Mouse (Mus musculus) lung, embryonic 14.5 days (tissue): ENCODE measurements at regions not wholly inside any gene's neighbourhood (a gene's known extent, or its start where the extent isn't known, plus 50 kb on each side); places are given as distances from the start of the nearest gene placed in this dataset.

Experiments
- ATAC-seq: fragments of 200-750 bp; cut with Nextera tagmentation; 2 replicates; pipeline ENCODE4 v1.8.0; 2017; ENCODE audit warnings: mild to moderate bottlenecking, moderate TSS enrichment, moderate library complexity; ENCODE audit not compliant: insufficient read depth
- DNase-seq: peaks from one replicate; pipeline ENCODE4 v3.0.0-alpha.2; 2015
- H3K27ac ChIP-seq: fragments of 300-500 bp; sonication (generic); 2 replicates; pipeline ENCODE4 v1.5.1; 2014; ENCODE audit warnings: low read depth, mild to moderate bottlenecking, moderate library complexity
- H3K27me3 ChIP-seq: fragments of 300-500 bp; sonication (generic); 2 replicates; pipeline ENCODE4 v1.6.1; 2014; ENCODE audit warnings: low read length, control low read depth; ENCODE audit not compliant: insufficient read depth
- H3K36me3 ChIP-seq: fragments of 300-500 bp; sonication (generic); 2 replicates; pipeline ENCODE4 v1.6.1; 2014; ENCODE audit warnings: control low read depth; ENCODE audit not compliant: insufficient read depth
- H3K4me1 ChIP-seq: fragments of 300-500 bp; sonication (generic); 2 replicates; pipeline ENCODE4 v1.6.1; 2014; ENCODE audit warnings: antibody characterized with exemption, control low read depth; ENCODE audit not compliant: insufficient read depth
- H3K4me2 ChIP-seq: fragments of 300-500 bp; sonication (generic); 2 replicates; pipeline ENCODE4 v1.6.1; 2014; ENCODE audit warnings: mild to moderate bottlenecking
- H3K4me3 ChIP-seq: fragments of 300-500 bp; sonication (generic); 2 replicates; pipeline ENCODE4 v1.5.1; 2014; ENCODE audit warnings: low read depth, low read length
- H3K9ac ChIP-seq: fragments of 300-500 bp; sonication (generic); 2 replicates; pipeline ENCODE4 v1.6.1; 2014
- H3K9me3 ChIP-seq: fragments of 300-500 bp; sonication (generic); 2 replicates; pipeline ENCODE4 v1.6.1; 2016; ENCODE audit warnings: low read depth, low read length, control low read depth
- CTCF ChIP-seq: IDR thresholded peaks from 2 replicates; pipeline ENCODE4 v1.5.1; 2016; ENCODE audit warnings: antibody characterized with exemption, low read depth
- WGBS: fragments of 180-500 bp; shearing (Covaris S2); extraction: QIAGEN DNeasy Blood & Tissue Kit; methylation state at CpG from one replicate; pipeline ENCODE4 v1.1.7; 2014; 5-methylcytosine and 5-hydroxymethylcytosine counted together

- Histone ChIP-seq H3K27ac (no peak overlapping the region), H3K36me3 (no peaks in the 10 kb centered on the region), H3K9me3 (no peaks in the 10 kb centered on the region), H3K4me2 (no peak overlapping the region), H3K9ac (no peak overlapping the region), H3K27me3 (no peaks in the 10 kb centered on the region), H3K4me3 (no peak overlapping the region), H3K4me1 (peaks cover 3% of the 10 kb centered on the region; the same call in 1 of the 2 replicates)
- ATAC-seq, result no peak
- WGBS, result 84% methylated on average over 2 of the region's 2 CpGs
- TF ChIP-seq CTCF, result no peak
- no peak for DNase-seq
Measured at GRCm38 (mm10) chr2:92830134-92830533, 84.8 kb upstream of the Syt13 start.

- Histone ChIP-seq H3K4me3 (no peak overlapping the region), H3K27me3 (no peaks in the 10 kb centered on the region), H3K4me1 (no peaks in the 10 kb centered on the region), H3K4me2 (no peak overlapping the region), H3K9me3 (no peaks in the 10 kb centered on the region), H3K36me3 (no peaks in the 10 kb centered on the region), H3K27ac (no peak overlapping the region), H3K9ac (no peak overlapping the region)
- 59% methylated on average over 7 of the region's 7 CpGs for WGBS
- ATAC-seq, result no peak
- TF ChIP-seq CTCF, result no peak
- no peak for DNase-seq
Measured at GRCm38 (mm10) chr2:92831784-92832183, 83.1 kb upstream of the Syt13 start.

GRCm38 (mm10) chr2:92836203-92836602 lies 78.7 kb upstream of the Syt13 start:
- H3K9ac ChIP-seq, result no peak overlapping the region
- H3K27me3 ChIP-seq, result no peaks in the 10 kb centered on the region
- DNase-seq (no peak), ATAC-seq (no peak)
- H3K9me3 ChIP-seq, result no peaks in the 10 kb centered on the region
- no peak overlapping the region for H3K4me2 ChIP-seq
- no peaks in the 10 kb centered on the region for H3K36me3 ChIP-seq
- WGBS, result 71% methylated on average over 4 of the region's 4 CpGs
- no peaks in the 10 kb centered on the region for H3K4me1 ChIP-seq
- H3K4me3 ChIP-seq, result no peak overlapping the region
- no peak overlapping the region for H3K27ac ChIP-seq
- TF ChIP-seq CTCF, result no peak

GRCm38 (mm10) chr2:92838012-92838411 lies 76.9 kb upstream of the Syt13 start:
- H3K27me3 ChIP-seq, result no peaks in the 10 kb centered on the region
- no peaks in the 10 kb centered on the region for H3K36me3 ChIP-seq
- H3K9ac ChIP-seq, result no peak overlapping the region
- H3K27ac ChIP-seq, result no peak overlapping the region
- WGBS, result 88% methylated on average over 5 of the region's 5 CpGs
- no peak for DNase-seq
- no peak overlapping the region for H3K4me2 ChIP-seq
- no peaks in the 10 kb centered on the region for H3K9me3 ChIP-seq
- no peak for ATAC-seq
- no peak overlapping the region for H3K4me3 ChIP-seq
- H3K4me1 ChIP-seq, result no peaks in the 10 kb centered on the region
- TF ChIP-seq CTCF, result no peak

- peaks cover 7% of the 10 kb centered on the region for H3K4me1 ChIP-seq
- DNase-seq (peak; percentile 80), ATAC-seq (no peak)
- peak; percentile 79 for TF ChIP-seq CTCF
- no peak overlapping the region for H3K27ac ChIP-seq
- H3K27me3 ChIP-seq, result no peaks in the 10 kb centered on the region
- no peak overlapping the region for H3K4me2 ChIP-seq
- no peaks in the 10 kb centered on the region for H3K9me3 ChIP-seq
- no peak overlapping the region for H3K9ac ChIP-seq
- H3K36me3 ChIP-seq, result no peaks in the 10 kb centered on the region
- no peak overlapping the region for H3K4me3 ChIP-seq
- 18% methylated on average over 4 of the region's 4 CpGs for WGBS
Measured at GRCm38 (mm10) chr2:92840009-92840408, 74.9 kb upstream of the Syt13 start.

- ATAC-seq, result no peak
Measured at GRCm38 (mm10) chr2:92841626-92842025, 73.3 kb upstream of the Syt13 start.

GRCm38 (mm10) chr2:92845061-92845769 lies 69.7 kb upstream of the Syt13 start:
- ATAC-seq, result peak; percentile 78

More at GRCm38 (mm10) chr2:92841626-92842025, 73.3 kb upstream of the Syt13 start:
- Histone ChIP-seq H3K36me3 (no peaks in the 10 kb centered on the region), H3K27me3 (no peaks in the 10 kb centered on the region), H3K4me1 (peaks cover 14% of the 10 kb centered on the region), H3K27ac (no peak overlapping the region), H3K9me3 (no peaks in the 10 kb centered on the region), H3K4me3 (no peak overlapping the region), H3K9ac (no peak overlapping the region), H3K4me2 (no peak overlapping the region)
- TF ChIP-seq CTCF, result no peak
- WGBS, result 31% methylated on average over 3 of the region's 3 CpGs
- DNase-seq, result no peak

GRCm38 (mm10) chr2:92848962-92849361 lies 65.9 kb upstream of the Syt13 start:
- DNase-seq (no peak), ATAC-seq (no peak)
- no peak overlapping the region for H3K4me2 ChIP-seq
- no peak overlapping the region for H3K4me3 ChIP-seq
- no peaks in the 10 kb centered on the region for H3K36me3 ChIP-seq
- H3K9ac ChIP-seq, result no peak overlapping the region
- 58% methylated on average over 13 of the region's 13 CpGs for WGBS
- H3K4me1 ChIP-seq, result peaks cover 14% of the 10 kb centered on the region
- H3K27ac ChIP-seq, result no peak overlapping the region
- no peak for TF ChIP-seq CTCF
- H3K27me3 ChIP-seq, result no peaks in the 10 kb centered on the region
- no peaks in the 10 kb centered on the region for H3K9me3 ChIP-seq

More at GRCm38 (mm10) chr2:92845061-92845769, 69.7 kb upstream of the Syt13 start:
- no peak overlapping the region for H3K9ac ChIP-seq
- H3K9me3 ChIP-seq, result no peaks in the 10 kb centered on the region
- H3K4me1 ChIP-seq, result peaks cover 14% of the 10 kb centered on the region
- H3K27ac ChIP-seq, result peak overlapping the region; percentile 87
- H3K36me3 ChIP-seq, result no peaks in the 10 kb centered on the region
- peak; percentile 77 for DNase-seq
- no peak overlapping the region for H3K4me3 ChIP-seq
- H3K4me2 ChIP-seq, result peak overlapping the region; percentile 37
- no peak for TF ChIP-seq CTCF
- no peaks in the 10 kb centered on the region for H3K27me3 ChIP-seq
- WGBS, result 16% methylated on average over 14 of the region's 14 CpGs
